Mouse (Mus musculus) T-cell, adult 66 days (primary cell): Measurements from ENCODE around the gene Vmn1r181. TPM values are rescaled to one million over a fixed set of nuclear protein-coding genes. Genes with fewer than 3 reads are reported as not detected.

ENCODE experiments used
- total RNA-seq, 2 experiments: library from RNA; stranded (reverse); gene quantifications; 3 replicates in 1 of 2; 4 replicates in 1 of 2; pipeline ENCODE4 v1.2.4; 2023

Vmn1r181 gene
- not detected for total RNA-seq

GRCm38 (mm10) chr7:23974315-23974714 is at the start of gene Vmn1r181:
Vmn1r181 (plus strand) TSS chr7:23974615.

GRCm38 (mm10) chr7:23926678-23927077 is 47.7 kb upstream of the Vmn1r181 start, which contains the start of gene Vmn1r179:
Vmn1r179 (plus strand) TSS chr7:23926978.

GRCm38 (mm10) chr7:23950332-23950731 is 24.1 kb upstream of the Vmn1r181 start, which contains the start of gene Vmn1r180:
Vmn1r180 (plus strand) TSS chr7:23950632.

GRCm38 (mm10) chr7:24001391-24001790 is 27.0 kb downstream of the Vmn1r181 start, which contains the start of gene V1rd19:
V1rd19 (plus strand) TSS chr7:24001691.

Other genes starting within 250 kb of the Vmn1r181 start
- not detected for gene Vmn1r174, start 222.3 kb upstream of the Vmn1r181 start, total RNA-seq
- gene Vmn1r175, start 164.0 kb upstream of the Vmn1r181 start, total RNA-seq, result not detected
- gene Vmn1r176, start 137.2 kb upstream of the Vmn1r181 start, total RNA-seq, result not detected
- gene Vmn1r177, start 108.2 kb upstream of the Vmn1r181 start, total RNA-seq, result not detected
- not detected for gene Vmn1r178, start 82.6 kb upstream of the Vmn1r181 start, total RNA-seq
- not detected for gene Vmn1r179, start 47.6 kb upstream of the Vmn1r181 start, total RNA-seq
- not detected for gene Vmn1r180, start 24.0 kb upstream of the Vmn1r181 start, total RNA-seq
- not detected for gene V1rd19, start 27.1 kb downstream of the Vmn1r181 start, total RNA-seq
- gene Vmn1r183, start 78.6 kb downstream of the Vmn1r181 start, total RNA-seq, result not detected
- gene Zfp180, start 107.3 kb downstream of the Vmn1r181 start, total RNA-seq, result 10 to 100 TPM; 37.5 to 41.5 TPM
- gene Zfp112, start 137.7 kb downstream of the Vmn1r181 start, total RNA-seq, result 1 to 10 TPM; 5.9 to 6.7 TPM
- 10 to 100 TPM; 10.0 to 10.5 TPM for gene Zfp235, start 159.6 kb downstream of the Vmn1r181 start, total RNA-seq
- under 1 TPM; 0.24 to 0.84 TPM for gene Zfp114, start 200.4 kb downstream of the Vmn1r181 start, total RNA-seq
- under 1 TPM; 0.18 to 0.29 TPM for gene Zfp111, start 236.8 kb downstream of the Vmn1r181 start, total RNA-seq